Mouse (Mus musculus) G1E (cell line): Measurements from ENCODE around the gene Ccdc102a. TPM values are rescaled to one million over a fixed set of nuclear protein-coding genes. Genes with fewer than 3 reads are reported as not detected.
A peak's percentile ranks its signal among the peaks of the same experiment; 100 is the strongest.

Source experiments
- ATAC-seq: 2 replicates; pipeline ENCODE4 v1.8.0; 2016; ENCODE audit warnings: mild to moderate bottlenecking; ENCODE audit not compliant: insufficient number of reproducible peaks, poor library complexity, low FRiP score, severe bottlenecking; ENCODE audit errors: extremely low read depth
- DNase-seq: peaks from one replicate; pipeline ENCODE4 v3.0.0; 2012; ENCODE audit warnings: low spot score
- H3K27me3 ChIP-seq: 2 replicates; pipeline ENCODE4 v1.6.1; 2012; ENCODE audit warnings: mild to moderate bottlenecking, low read length, inconsistent platforms; ENCODE audit not compliant: insufficient read depth
- H3K36me3 ChIP-seq: replicated peaks from 2 replicates; pipeline ENCODE3; 2012; ENCODE audit warnings: mild to moderate bottlenecking, inconsistent platforms
- H3K4me1 ChIP-seq: 2 replicates; pipeline ENCODE4 v1.6.1; 2012; ENCODE audit warnings: low read depth, low read length, inconsistent platforms, mixed read lengths; ENCODE audit not compliant: insufficient read depth
- H3K4me3 ChIP-seq: 2 replicates; pipeline ENCODE4 v1.5.1; 2012; ENCODE audit warnings: low read depth, mild to moderate bottlenecking, inconsistent platforms, low read length, moderate library complexity, mixed read lengths
- H3K9me3 ChIP-seq: replicated peaks from 2 replicates; pipeline ENCODE4 v1.6.1; 2012; ENCODE audit warnings: inconsistent platforms
- CTCF ChIP-seq: IDR thresholded peaks from 2 replicates; pipeline ENCODE4 v1.5.1; 2012; ENCODE audit warnings: low read depth, low read length, inconsistent platforms, mixed read lengths
- GATA1 ChIP-seq: IDR thresholded peaks from 2 replicates; pipeline ENCODE4 v1.6.1; 2012; ENCODE audit warnings: borderline replicate concordance, low read length, inconsistent platforms, mixed read lengths
- GATA2 ChIP-seq: IDR thresholded peaks from 2 replicates; pipeline ENCODE4 v1.6.1; 2012; ENCODE audit warnings: low read depth, low read length, inconsistent platforms, borderline replicate concordance
- POLR2AphosphoS5 ChIP-seq: IDR thresholded peaks from 2 replicates; pipeline ENCODE4 v1.6.1; 2012; ENCODE audit warnings: low read depth, low read length, inconsistent platforms; ENCODE audit not compliant: insufficient replicate concordance
- TAL1 ChIP-seq: conservative IDR thresholded peaks from 2 replicates; pipeline ENCODE4 v1.6.1; 2012; ENCODE audit warnings: low read depth, low read length, inconsistent platforms, mixed read lengths
- polyA plus RNA-seq: library from polyadenylated mRNA; stranded (reverse); fragments of >175 nt; gene quantifications from 2 replicates; pipeline ENCODE4 v1.2.3, GENCODE M21; 2012
- total RNA-seq, 2 experiments: library from RNA; stranded (forward) in 1 of 2; stranded (reverse) in 1 of 2; fragments of 200-1000 nt in 1 of 2; fragments of >200 nt in 1 of 2; fragmentation: Nextera tagmentation in 1 of 2; gene quantifications; 2 replicates each; pipeline ENCODE4 v1.2.3; 2014 to 2017

Gene Ccdc102a
- total and polyA plus RNA-seq, 3 experiments: 3.3 to 20.5 (median 5.5) TPM

GRCm38 (mm10) chr8:94949010-94949409, 31.1 kb upstream of the Ccdc102a start:
- Histone ChIP-seq H3K27me3 (peaks cover 26% of the 10 kb centered on the region), H3K4me1 (peaks cover 36% of the 10 kb centered on the region), H3K36me3 (no peaks in the 10 kb centered on the region), H3K4me3 (no peak overlapping the region), H3K9me3 (no peaks in the 10 kb centered on the region)
- TF ChIP-seq CTCF (no peak), GATA2 (no peak), GATA1 (no peak), POLR2AphosphoS5 (no peak), TAL1 (no peak)
- DNase-seq (no peak), ATAC-seq (no peak)

GRCm38 (mm10) chr8:94948421-94948820, 30.5 kb upstream of the Ccdc102a start:
- Histone ChIP-seq H3K4me3 (no peak overlapping the region), H3K36me3 (no peaks in the 10 kb centered on the region), H3K9me3 (no peaks in the 10 kb centered on the region), H3K27me3 (peaks cover 31% of the 10 kb centered on the region), H3K4me1 (peaks cover 34% of the 10 kb centered on the region)
- ATAC-seq: no peak
- DNase-seq: no peak
- TF ChIP-seq CTCF: no peak
- TF ChIP-seq POLR2AphosphoS5: no peak
- no peak for TF ChIP-seq TAL1
- no peak for TF ChIP-seq GATA2
- TF ChIP-seq GATA1: no peak

GRCm38 (mm10) chr8:94945185-94945584, 27.3 kb upstream of the Ccdc102a start:
- H3K27me3 ChIP-seq: peaks cover 49% of the 10 kb centered on the region
- H3K36me3 ChIP-seq: no peaks in the 10 kb centered on the region
- DNase-seq (no peak), ATAC-seq (no peak)
- H3K4me1 ChIP-seq: peaks cover 32% of the 10 kb centered on the region
- H3K4me3 ChIP-seq: no peak overlapping the region
- no peak for TF ChIP-seq TAL1
- no peak for TF ChIP-seq GATA2
- TF ChIP-seq GATA1: no peak
- TF ChIP-seq CTCF: no peak
- TF ChIP-seq POLR2AphosphoS5: no peak
- H3K9me3 ChIP-seq: no peaks in the 10 kb centered on the region

DNA sequence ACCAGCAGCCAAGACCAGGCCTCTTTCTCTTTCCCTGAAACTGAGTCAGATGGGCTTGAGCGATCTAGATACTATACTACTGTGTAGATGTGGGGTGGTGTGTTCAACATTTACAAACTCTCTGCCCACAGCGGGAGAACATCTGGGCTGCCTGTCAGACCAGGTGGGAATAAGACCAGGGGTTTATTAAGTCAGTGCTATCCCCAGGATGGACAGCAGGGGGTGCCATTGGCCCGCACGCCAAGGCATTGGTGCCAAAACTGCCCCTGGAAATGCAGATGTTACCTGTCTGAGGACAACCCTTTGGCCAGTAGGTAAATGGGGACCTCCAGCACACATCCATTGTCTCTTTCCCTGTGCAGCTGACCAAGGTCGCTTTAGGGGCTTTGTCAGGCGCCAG, 24.7 kb upstream of the Ccdc102a start:
- peaks cover 4% of the 10 kb centered on the region for H3K36me3 ChIP-seq
- no peak for TF ChIP-seq GATA1
- TF ChIP-seq CTCF: peak; percentile 97
- H3K9me3 ChIP-seq: no peaks in the 10 kb centered on the region
- H3K27me3 ChIP-seq: peaks cover 64% of the 10 kb centered on the region
- no peak overlapping the region for H3K4me3 ChIP-seq
- peaks cover 22% of the 10 kb centered on the region for H3K4me1 ChIP-seq
- ATAC-seq (no peak; the same call in 1 of the 2 replicates), DNase-seq (peak; percentile 37)

DNA sequence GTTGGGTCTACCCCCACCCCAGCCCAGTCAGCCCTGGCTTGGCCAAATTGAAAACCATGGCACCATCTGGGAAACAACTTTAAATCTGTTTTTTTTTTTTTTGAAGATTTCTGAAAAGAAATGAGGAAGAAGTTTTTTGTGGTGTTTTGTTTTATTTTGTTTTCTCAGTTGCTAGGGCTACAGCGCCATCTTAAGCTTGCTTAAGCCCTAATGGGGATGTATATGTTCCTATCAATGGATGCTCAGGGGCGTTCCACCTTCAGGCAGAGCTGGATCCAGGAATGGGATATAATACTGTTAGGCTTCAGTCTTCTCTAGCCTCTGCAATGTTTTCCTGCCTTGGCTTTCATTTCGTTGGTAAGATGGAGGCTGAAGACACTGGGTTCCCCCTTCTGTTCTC, 17.3 kb upstream of the Ccdc102a start:
- TF ChIP-seq POLR2AphosphoS5 (no peak), CTCF (no peak), TAL1 (no peak), GATA1 (no peak)
- ATAC-seq (no peak), DNase-seq (no peak)
- H3K4me3 ChIP-seq: no peak overlapping the region
- peaks cover 22% of the 10 kb centered on the region for H3K4me1 ChIP-seq
- peaks cover 15% of the 10 kb centered on the region for H3K36me3 ChIP-seq
- H3K27me3 ChIP-seq: peaks cover 48% of the 10 kb centered on the region
- H3K9me3 ChIP-seq: no peaks in the 10 kb centered on the region

- H3K36me3 ChIP-seq: peaks cover 15% of the 10 kb centered on the region
- DNase-seq (no peak), ATAC-seq (no peak)
- peaks cover 26% of the 10 kb centered on the region for H3K4me1 ChIP-seq
- no peak for TF ChIP-seq TAL1
- no peak for TF ChIP-seq POLR2AphosphoS5
- no peak for TF ChIP-seq CTCF
- no peak for TF ChIP-seq GATA1
- TF ChIP-seq GATA2: no peak
- no peaks in the 10 kb centered on the region for H3K9me3 ChIP-seq
- peaks cover 46% of the 10 kb centered on the region for H3K27me3 ChIP-seq
- H3K4me3 ChIP-seq: no peak overlapping the region
Measured at GRCm38 (mm10) chr8:94933918-94934317, 16.0 kb upstream of the Ccdc102a start.

DNA sequence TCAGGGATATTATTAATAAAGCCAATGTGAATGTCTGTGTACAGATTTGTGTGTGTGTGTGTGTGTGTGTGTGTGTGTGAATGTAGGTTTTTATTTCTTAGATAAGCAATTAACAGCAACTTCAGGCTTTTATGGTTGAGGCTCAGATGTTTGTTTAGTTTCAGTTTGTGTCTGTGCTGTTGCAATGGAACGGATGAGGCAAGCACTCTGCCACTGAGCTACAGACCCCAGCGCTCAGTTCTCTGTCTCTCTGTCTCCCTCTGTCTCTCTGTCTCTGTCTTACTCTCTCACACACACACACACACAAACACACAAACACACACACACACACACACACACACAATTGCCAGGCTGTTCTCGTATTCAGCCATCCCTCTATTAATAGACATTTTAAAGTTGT, 10.3 kb upstream of the Ccdc102a start:
- no peaks in the 10 kb centered on the region for H3K27me3 ChIP-seq

More for the DNA sequence above, 10.3 kb upstream of the Ccdc102a start:
- Histone ChIP-seq H3K36me3 (no peaks in the 10 kb centered on the region), H3K4me1 (peaks cover 43% of the 10 kb centered on the region), H3K9me3 (no peaks in the 10 kb centered on the region), H3K4me3 (no peak overlapping the region)
- DNase-seq (no peak), ATAC-seq (no peak)
- TF ChIP-seq TAL1 (no peak), GATA2 (no peak), GATA1 (no peak), CTCF (no peak), POLR2AphosphoS5 (no peak)
